Mouse (Mus musculus) urinary bladder, adult 18-20 months (tissue): ENCODE results near the gene Rnf223.

Experiments
- DNase-seq, 2 experiments: peaks; one replicate each; pipeline ENCODE4 v3.0.0; 2022; ENCODE audit warnings: low spot score in 2 of 2, mixed read lengths in 2 of 2

Gene Rnf223

GRCm38 (mm10) chr4:156130436-156130835, at the start of gene Rnf223:
Gene Rnf223 (plus strand): TSS chr4:156130513.
- DNase-seq: peak; percentile 46 to 54

- DNase-seq: no peak
Measured at GRCm38 (mm10) chr4:156082621-156083234, 47.6 kb upstream of the Rnf223 start.

- peak; percentile 76 to 84 for DNase-seq
Measured at GRCm38 (mm10) chr4:156083348-156083747, 47.0 kb upstream of the Rnf223 start.

GRCm38 (mm10) chr4:156084096-156084879, 46.0 kb upstream of the Rnf223 start:
- DNase-seq: no peak

- DNase-seq: no peak
Measured at GRCm38 (mm10) chr4:156085256-156085655, 45.1 kb upstream of the Rnf223 start.

- DNase-seq: no peak
Measured at GRCm38 (mm10) chr4:156087398-156088087, 42.8 kb upstream of the Rnf223 start.

- DNase-seq: no peak
Measured at GRCm38 (mm10) chr4:156091236-156091635, 39.1 kb upstream of the Rnf223 start.

GRCm38 (mm10) chr4:156092765-156093164, 37.5 kb upstream of the Rnf223 start:
- DNase-seq: no peak

- DNase-seq: no peak
Measured at GRCm38 (mm10) chr4:156093758-156094157, 36.6 kb upstream of the Rnf223 start.

GRCm38 (mm10) chr4:156096191-156096590, 34.1 kb upstream of the Rnf223 start:
- no peak for DNase-seq

- DNase-seq: no peak
Measured at GRCm38 (mm10) chr4:156097770-156098366, 32.4 kb upstream of the Rnf223 start.

GRCm38 (mm10) chr4:156099427-156099826, 30.9 kb upstream of the Rnf223 start:
- DNase-seq: no peak

- DNase-seq: no peak
Measured at GRCm38 (mm10) chr4:156100501-156100900, 29.8 kb upstream of the Rnf223 start.

- DNase-seq: no peak
Measured at GRCm38 (mm10) chr4:156101481-156101903, 28.8 kb upstream of the Rnf223 start.

GRCm38 (mm10) chr4:156103342-156103741, 27.0 kb upstream of the Rnf223 start:
- no peak for DNase-seq

- DNase-seq: peak in 1 of 2 experiments; percentile 49
Measured at GRCm38 (mm10) chr4:156108606-156109546, 21.4 kb upstream of the Rnf223 start.

GRCm38 (mm10) chr4:156109570-156110331, 20.6 kb upstream of the Rnf223 start, which contains the start of gene 9430015G10Rik:
Gene 9430015G10Rik (plus strand): TSS chr4:156109982.
- DNase-seq: peak; percentile 89 to 98

GRCm38 (mm10) chr4:156124077-156124476, 6.2 kb upstream of the Rnf223 start:
- DNase-seq: no peak

- DNase-seq: no peak
Measured at GRCm38 (mm10) chr4:156125393-156125792, 4.9 kb upstream of the Rnf223 start.

- no peak for DNase-seq
Measured at GRCm38 (mm10) chr4:156126841-156127240, 3.5 kb upstream of the Rnf223 start.
